Mouse (Mus musculus) hindbrain, embryonic 16.5 days (tissue): ENCODE measurements around the gene Pole4. TPM values are rescaled to one million over a fixed set of nuclear protein-coding genes. Genes with fewer than 3 reads are reported as not detected.

ENCODE experiments used
- ATAC-seq: fragments of 200-750 bp; cut with Nextera tagmentation; 2 replicates; pipeline ENCODE4 v1.8.0; 2017; ENCODE audit warnings: moderate TSS enrichment, moderate library complexity
- H3K27ac ChIP-seq: fragments of 300-500 bp; sonication (generic); 2 replicates; pipeline ENCODE4 v1.5.1; 2014; ENCODE audit warnings: low read depth, mild to moderate bottlenecking, control low read depth, low read length, moderate library complexity
- H3K27me3 ChIP-seq: fragments of 300-500 bp; sonication (generic); replicated peaks from 2 replicates; pipeline ENCODE4 v1.6.1; 2014; ENCODE audit warnings: low read length; ENCODE audit not compliant: control insufficient read depth, insufficient read depth
- H3K36me3 ChIP-seq: fragments of 300-500 bp; sonication (generic); 2 replicates; pipeline ENCODE4 v1.6.1; 2014; ENCODE audit warnings: mild to moderate bottlenecking, low read length, moderate library complexity, mixed read lengths; ENCODE audit not compliant: control insufficient read depth, insufficient read depth
- H3K4me1 ChIP-seq: fragments of 300-500 bp; sonication (generic); 2 replicates; pipeline ENCODE4 v1.6.1; 2014; ENCODE audit warnings: low read depth, low read length; ENCODE audit not compliant: control insufficient read depth, insufficient read depth
- H3K4me2 ChIP-seq: fragments of 300-500 bp; sonication (generic); 2 replicates; pipeline ENCODE4 v1.6.1; 2014; ENCODE audit warnings: mild to moderate bottlenecking, low read length, control low read depth, moderate library complexity
- H3K4me3 ChIP-seq: fragments of 300-500 bp; sonication (generic); 2 replicates; pipeline ENCODE4 v1.5.1; 2014; ENCODE audit warnings: mild to moderate bottlenecking, low read length, control low read depth, moderate library complexity
- H3K9ac ChIP-seq: fragments of 300-500 bp; sonication (generic); 2 replicates; pipeline ENCODE4 v1.6.1; 2014; ENCODE audit warnings: low read depth, mild to moderate bottlenecking, control low read depth, low read length, moderate library complexity
- H3K9me3 ChIP-seq: fragments of 300-500 bp; sonication (generic); 2 replicates; pipeline ENCODE4 v1.6.1; 2014; ENCODE audit warnings: mild to moderate bottlenecking, low read length, moderate library complexity; ENCODE audit not compliant: control insufficient read depth
- WGBS: fragments of 180-500 bp; shearing (Covaris S2); extraction: QIAGEN DNeasy Blood & Tissue Kit; methylation state at CpG from one replicate; pipeline ENCODE4 v1.1.7; 2014; 5-methylcytosine and 5-hydroxymethylcytosine counted together
- polyA plus RNA-seq: library from polyadenylated mRNA; unstranded; fragments of >200 nt; fragmentation: Nextera tagmentation; extraction: Ambion mirVana; gene quantifications from 2 replicates; pipeline ENCODE4 v1.2.1, GENCODE M21; 2015

The Pole4 gene
- polyA plus RNA-seq, 1 experiment from 2014 or later: 141 TPM

DNA sequence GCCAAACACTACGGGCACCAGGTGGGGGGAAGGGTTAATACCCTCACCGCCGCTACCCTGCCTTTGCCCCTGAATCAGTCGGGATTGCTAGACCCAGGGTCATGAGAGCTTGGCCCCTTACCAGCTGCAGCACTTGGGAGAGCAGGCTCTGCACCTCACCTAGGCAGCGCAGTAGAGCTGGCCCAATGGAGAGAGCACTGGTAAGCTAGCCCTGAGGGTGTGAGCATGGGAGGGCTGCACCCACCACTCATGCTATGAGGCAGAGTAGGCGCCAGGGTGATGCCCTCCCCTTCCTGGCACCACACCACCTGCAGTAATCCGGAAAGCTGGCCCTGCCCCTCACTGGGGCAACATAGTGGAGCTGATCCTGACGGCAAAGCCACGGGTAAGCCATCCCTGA, 94.1 kb downstream of the Pole4 start:
- 88% methylated on average over 9 of the region's 9 CpGs for WGBS
- Histone ChIP-seq H3K27me3 (no peaks in the 10 kb centered on the region), H3K4me2 (no peak overlapping the region), H3K9ac (no peak overlapping the region), H3K4me3 (no peak overlapping the region), H3K27ac (no peak overlapping the region), H3K4me1 (peaks cover 5% of the 10 kb centered on the region), H3K9me3 (no peaks in the 10 kb centered on the region), H3K36me3 (no peaks in the 10 kb centered on the region)
- no peak for ATAC-seq

DNA sequence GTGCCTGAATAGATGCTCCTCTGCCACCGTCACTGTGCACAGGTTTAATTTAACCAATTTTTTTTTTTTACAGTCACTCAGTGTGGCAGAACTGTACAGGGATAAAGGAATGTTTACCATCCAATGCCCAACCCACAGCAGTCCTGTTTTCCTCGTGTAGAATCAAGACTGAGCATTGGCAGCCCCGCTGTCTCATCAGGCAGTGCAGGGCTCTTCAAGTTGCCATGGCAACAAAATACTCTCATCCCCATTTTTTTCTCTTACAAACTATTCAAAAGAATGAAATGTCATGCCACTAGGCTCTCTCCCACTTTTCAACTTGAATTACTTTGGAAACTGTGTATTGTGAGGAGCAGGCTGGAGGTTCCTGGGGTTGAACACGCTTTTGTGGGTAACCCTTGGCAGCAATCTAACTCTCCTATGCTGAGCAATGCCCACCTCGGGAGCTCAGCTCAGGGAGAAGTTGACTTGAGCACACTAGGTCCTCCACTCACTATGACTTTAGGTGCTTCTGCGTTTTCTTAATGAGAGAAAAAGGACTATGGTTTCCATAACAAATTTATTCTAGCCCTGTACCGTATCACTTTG, 95.7 kb downstream of the Pole4 start:
- peak overlapping the region; percentile 21 for H3K4me2 ChIP-seq
- ATAC-seq: peak; percentile 88
- no peak overlapping the region for H3K4me3 ChIP-seq
- no peaks in the 10 kb centered on the region for H3K9me3 ChIP-seq
- 36% methylated on average over 7 of the region's 7 CpGs for WGBS
- peak overlapping the region; percentile 67 for H3K27ac ChIP-seq
- no peak overlapping the region for H3K9ac ChIP-seq
- peaks cover 8% of the 10 kb centered on the region for H3K4me1 ChIP-seq
- no peaks in the 10 kb centered on the region for H3K27me3 ChIP-seq
- H3K36me3 ChIP-seq: no peaks in the 10 kb centered on the region

DNA sequence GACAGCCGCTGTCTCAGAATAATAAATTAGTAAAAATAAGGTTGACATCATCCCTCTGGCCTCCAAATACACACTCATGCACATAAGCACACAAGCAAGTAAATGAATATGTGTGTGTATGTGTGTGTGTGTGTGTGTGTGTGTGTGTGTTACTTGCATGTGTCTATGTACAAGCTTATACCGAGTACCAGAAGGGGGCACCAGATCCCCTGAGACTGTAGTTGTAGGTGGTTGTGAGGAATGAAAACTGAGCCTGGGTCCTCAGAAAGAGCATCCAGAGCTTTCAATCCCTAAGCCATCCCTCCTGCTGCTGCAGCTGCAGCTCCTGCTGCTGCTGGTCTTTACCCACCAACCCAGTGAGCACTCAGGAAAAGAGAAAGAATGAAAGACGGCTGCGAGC, 96.4 kb downstream of the Pole4 start:
- Histone ChIP-seq H3K4me2 (peak overlapping the region; percentile 21), H3K27ac (peak overlapping the region; percentile 67; the same call in 1 of the 2 replicates), H3K4me1 (peaks cover 8% of the 10 kb centered on the region), H3K9me3 (no peaks in the 10 kb centered on the region), H3K4me3 (no peak overlapping the region), H3K36me3 (no peaks in the 10 kb centered on the region), H3K27me3 (no peaks in the 10 kb centered on the region), H3K9ac (no peak overlapping the region)
- no peak for ATAC-seq
- WGBS: 78% methylated on average over 4 of the region's 4 CpGs

DNA sequence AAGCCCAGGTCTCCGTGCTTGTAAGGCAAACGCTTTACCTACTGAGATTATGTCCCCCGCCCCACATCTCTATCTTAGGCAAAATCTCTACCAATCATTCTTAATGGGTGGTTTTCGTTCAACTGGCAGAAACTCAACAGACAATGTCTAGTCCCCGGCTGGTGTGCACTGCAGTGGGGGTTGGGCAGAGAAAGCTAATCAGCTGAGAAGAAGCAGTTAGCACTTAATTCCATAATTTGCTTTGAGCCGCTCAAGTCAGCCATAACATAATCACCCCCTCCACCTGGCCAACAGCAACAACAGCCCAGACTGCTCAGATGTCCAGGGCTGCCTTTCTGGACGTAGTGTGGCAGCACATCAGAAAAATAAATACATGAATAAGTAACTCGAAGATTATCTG, 100.4 kb downstream of the Pole4 start:
- H3K27me3 ChIP-seq: no peaks in the 10 kb centered on the region
- no peak for ATAC-seq

DNA sequence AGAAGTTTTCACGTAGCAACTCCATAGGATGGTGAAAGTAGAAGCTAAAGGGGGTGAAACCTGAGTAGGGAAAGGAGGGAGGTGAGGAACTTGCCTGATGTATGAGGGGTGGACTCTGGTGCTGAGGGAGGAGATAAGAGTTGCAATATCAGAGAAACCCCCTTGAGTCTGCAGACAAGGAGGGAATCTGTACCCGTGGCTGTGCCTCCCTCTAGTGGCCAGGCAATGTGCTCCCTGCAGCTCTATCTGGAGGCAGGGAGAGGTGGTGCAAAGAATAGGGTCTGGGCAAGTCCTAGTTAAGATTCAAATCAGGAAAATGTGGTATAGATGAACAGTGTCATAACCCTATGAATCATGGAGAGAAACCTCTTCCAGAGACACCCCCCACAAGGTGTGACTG, 101.5 kb downstream of the Pole4 start:
- no peak overlapping the region for H3K9ac ChIP-seq
- peaks cover 3% of the 10 kb centered on the region for H3K4me1 ChIP-seq
- H3K27me3 ChIP-seq: no peaks in the 10 kb centered on the region
- ATAC-seq: peak; percentile 79
- H3K4me2 ChIP-seq: no peak overlapping the region
- H3K36me3 ChIP-seq: no peaks in the 10 kb centered on the region
- 52% methylated on average over 2 of the region's 2 CpGs for WGBS
- no peak overlapping the region for H3K4me3 ChIP-seq
- no peak overlapping the region for H3K27ac ChIP-seq
- H3K9me3 ChIP-seq: no peaks in the 10 kb centered on the region

More for the DNA sequence above, 100.4 kb downstream of the Pole4 start:
- Histone ChIP-seq H3K9me3 (no peaks in the 10 kb centered on the region), H3K27ac (no peak overlapping the region), H3K4me3 (no peak overlapping the region), H3K4me1 (peaks cover 8% of the 10 kb centered on the region), H3K9ac (no peak overlapping the region), H3K36me3 (no peaks in the 10 kb centered on the region), H3K4me2 (no peak overlapping the region)
- 56% methylated on average over 8 of the region's 8 CpGs for WGBS

DNA sequence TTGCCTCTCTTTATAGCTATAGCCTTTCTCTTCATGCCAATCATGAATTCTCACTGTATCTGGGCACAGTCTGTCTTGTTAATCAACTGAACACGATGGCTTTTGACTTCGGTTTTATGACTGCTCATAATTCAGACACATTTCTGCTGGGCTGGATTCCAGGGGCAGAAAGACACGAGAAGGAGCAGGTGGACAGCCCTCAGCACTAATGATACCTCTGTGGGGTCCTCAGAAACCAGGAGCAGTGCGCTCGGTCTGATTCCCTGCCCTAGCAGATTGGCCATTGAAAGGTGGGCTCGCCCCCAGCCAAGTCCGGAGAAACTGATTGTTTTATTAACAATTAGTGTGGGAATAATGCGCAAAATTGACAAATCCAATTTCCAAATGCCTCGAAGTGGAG, 101.9 kb downstream of the Pole4 start:
- no peak overlapping the region for H3K9ac ChIP-seq
- no peak overlapping the region for H3K4me2 ChIP-seq
- no peak overlapping the region for H3K4me3 ChIP-seq
- H3K4me1 ChIP-seq: peaks cover 3% of the 10 kb centered on the region
- H3K27me3 ChIP-seq: no peaks in the 10 kb centered on the region
- H3K9me3 ChIP-seq: no peaks in the 10 kb centered on the region
- 63% methylated on average over 9 of the region's 9 CpGs for WGBS
- H3K27ac ChIP-seq: no peak overlapping the region
- no peak for ATAC-seq
- no peaks in the 10 kb centered on the region for H3K36me3 ChIP-seq

DNA sequence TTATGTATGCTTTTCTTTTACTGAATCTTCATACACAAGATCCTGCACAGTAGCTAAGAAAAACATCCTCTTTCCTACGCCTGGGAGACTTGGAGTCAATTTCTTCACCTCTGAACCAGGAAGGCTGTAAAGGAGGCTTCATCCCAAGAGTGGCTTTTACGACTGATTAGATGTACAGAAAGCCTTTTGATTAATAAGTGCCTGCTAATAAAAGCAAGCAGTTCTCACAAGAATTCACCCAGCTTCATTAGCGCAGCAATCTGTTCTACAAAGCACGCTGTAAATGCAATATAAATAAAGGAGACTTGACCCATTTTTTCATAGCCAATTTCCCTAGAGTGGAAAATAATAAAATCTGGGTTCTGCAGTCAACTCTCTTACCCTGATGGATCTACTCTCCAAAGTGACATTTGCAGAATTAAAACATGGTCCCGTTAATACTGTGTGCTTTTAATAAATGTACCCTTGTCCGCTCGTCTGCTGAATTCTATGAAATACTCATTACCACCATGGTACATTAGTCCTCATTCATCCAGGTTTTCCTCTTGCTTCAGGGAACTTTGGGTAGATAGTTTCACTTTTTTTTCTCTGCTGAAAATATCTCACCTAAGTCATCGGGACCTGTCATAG, 109.6 kb downstream of the Pole4 start:
- WGBS: 56% methylated on average over 8 of the region's 8 CpGs

DNA sequence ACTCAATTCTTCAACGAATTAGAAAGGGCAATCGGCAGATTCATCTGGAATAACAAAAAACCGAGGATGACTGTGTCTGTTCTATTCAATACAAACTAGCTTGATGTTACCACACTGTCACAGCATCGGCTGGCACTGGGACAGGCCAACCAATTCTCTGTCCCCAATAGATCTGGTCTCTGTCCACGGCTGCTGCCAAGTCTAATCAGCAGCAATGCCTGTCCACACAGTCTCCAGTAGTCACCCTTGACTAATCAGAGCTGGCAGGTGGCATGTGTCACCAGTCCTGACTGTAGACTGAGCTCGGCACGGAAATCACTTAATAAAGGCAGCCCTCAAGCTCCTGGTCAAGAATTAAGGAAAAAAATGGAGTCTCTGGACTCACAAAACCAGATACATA, 115.8 kb downstream of the Pole4 start:
- Histone ChIP-seq H3K9ac (no peak overlapping the region), H3K36me3 (no peaks in the 10 kb centered on the region), H3K27ac (no peak overlapping the region), H3K4me3 (no peak overlapping the region), H3K27me3 (no peaks in the 10 kb centered on the region), H3K4me2 (no peak overlapping the region), H3K4me1 (no peaks in the 10 kb centered on the region), H3K9me3 (no peaks in the 10 kb centered on the region)
- ATAC-seq: peak; percentile 65; the same call in 1 of the 2 replicates
- 75% methylated on average over 7 of the region's 7 CpGs for WGBS

More for the DNA sequence above, 109.6 kb downstream of the Pole4 start:
- H3K4me1 ChIP-seq: no peaks in the 10 kb centered on the region
- no peaks in the 10 kb centered on the region for H3K9me3 ChIP-seq
- no peak overlapping the region for H3K4me3 ChIP-seq
- H3K27me3 ChIP-seq: no peaks in the 10 kb centered on the region
- no peak overlapping the region for H3K9ac ChIP-seq
- no peak overlapping the region for H3K4me2 ChIP-seq
- H3K36me3 ChIP-seq: no peaks in the 10 kb centered on the region
- no peak overlapping the region for H3K27ac ChIP-seq
- peak; percentile 68 for ATAC-seq

DNA sequence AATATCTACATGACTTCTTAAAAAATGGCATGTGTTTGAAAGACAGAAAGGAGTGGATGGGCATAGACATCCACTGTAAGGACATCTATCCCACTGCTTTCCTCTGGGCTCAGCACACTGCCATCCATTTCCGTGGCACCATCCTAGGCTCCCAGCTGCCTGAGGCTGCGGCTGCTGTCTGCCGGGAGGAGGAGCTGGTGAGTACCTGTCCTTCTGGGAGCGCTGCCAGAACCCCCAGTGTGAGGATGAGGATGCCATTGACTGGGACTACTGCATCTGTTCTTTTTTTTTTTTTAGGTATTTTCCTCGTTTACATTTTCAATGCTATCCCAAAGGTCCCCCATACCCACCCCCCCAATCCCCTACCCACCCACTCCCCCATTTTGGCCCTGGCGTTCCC, 119.8 kb downstream of the Pole4 start:
- no peak for ATAC-seq
- 49% methylated on average over 5 of the region's 6 CpGs for WGBS

More for the DNA sequence above, 119.8 kb downstream of the Pole4 start:
- Histone ChIP-seq H3K9ac (no peak overlapping the region), H3K4me3 (no peak overlapping the region), H3K9me3 (no peaks in the 10 kb centered on the region), H3K27ac (no peak overlapping the region), H3K4me2 (no peak overlapping the region), H3K36me3 (no peaks in the 10 kb centered on the region), H3K27me3 (no peaks in the 10 kb centered on the region), H3K4me1 (no peaks in the 10 kb centered on the region)
